Mouse (Mus musculus) urinary bladder, postnatal 4 days (tissue): ENCODE measurements around the gene Flvcr2.

Source experiments
- DNase-seq, 2 experiments: peaks; one replicate each; pipeline ENCODE4 v3.0.0; 2021 to 2022; ENCODE audit warnings: low spot score in 2 of 2

Gene Flvcr2

DNA sequence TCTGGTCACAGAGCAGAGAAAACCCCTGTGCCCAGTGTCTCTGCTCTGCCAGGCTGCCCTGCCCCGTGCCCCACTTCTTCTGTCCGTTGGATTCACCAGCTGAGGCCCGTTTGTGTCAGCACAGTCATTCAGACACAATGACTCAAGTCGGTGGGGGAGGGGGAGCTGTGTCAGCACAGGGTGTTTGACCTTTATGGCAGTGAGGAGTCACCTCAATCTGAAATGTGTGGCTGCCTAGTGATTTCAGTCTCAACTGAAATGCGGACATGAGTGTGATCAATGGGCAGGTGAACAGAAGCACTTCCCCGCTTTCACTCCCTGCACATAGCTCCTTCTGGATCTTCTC, 16.4 kb upstream of the Flvcr2 start:
- no peak for DNase-seq

DNA sequence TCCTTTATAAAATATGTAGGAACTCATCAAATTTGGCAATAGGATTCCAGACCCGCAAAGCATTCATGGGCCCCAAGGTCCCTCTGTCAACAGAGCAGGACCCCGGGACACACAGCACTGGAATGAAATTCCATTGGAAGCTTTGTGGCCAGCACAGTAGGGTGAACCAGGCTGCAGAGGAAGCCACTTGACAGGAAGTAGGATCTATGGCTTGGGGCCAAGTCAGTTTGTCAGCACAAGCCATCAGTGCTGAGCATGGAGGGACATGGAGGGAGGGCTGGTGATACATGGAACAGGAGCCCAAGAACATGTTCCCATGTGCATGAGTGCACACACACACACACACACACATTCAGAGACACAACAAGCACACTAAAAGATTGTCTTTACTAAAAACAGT, 10.1 kb upstream of the Flvcr2 start:
- DNase-seq = no peak

DNA sequence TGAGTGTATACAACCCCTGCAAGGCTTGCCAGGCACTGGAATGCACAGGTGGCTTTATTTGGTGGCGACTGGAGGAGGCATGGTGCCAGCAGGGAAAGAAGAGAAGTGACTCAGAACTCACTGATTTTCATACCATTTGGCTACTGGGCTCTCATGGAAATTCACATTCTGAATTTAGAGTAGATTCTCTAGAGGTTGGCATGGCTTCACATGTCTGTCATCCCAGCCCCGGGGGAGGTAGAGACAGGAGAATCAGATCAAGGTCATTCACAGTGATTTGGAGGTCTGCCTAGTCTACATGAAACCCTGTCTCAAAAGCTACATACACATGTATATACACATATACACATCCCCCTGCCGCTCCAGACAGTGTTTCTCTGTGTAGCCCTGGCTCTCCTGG, 9.4 kb upstream of the Flvcr2 start:
- no peak for DNase-seq

DNA sequence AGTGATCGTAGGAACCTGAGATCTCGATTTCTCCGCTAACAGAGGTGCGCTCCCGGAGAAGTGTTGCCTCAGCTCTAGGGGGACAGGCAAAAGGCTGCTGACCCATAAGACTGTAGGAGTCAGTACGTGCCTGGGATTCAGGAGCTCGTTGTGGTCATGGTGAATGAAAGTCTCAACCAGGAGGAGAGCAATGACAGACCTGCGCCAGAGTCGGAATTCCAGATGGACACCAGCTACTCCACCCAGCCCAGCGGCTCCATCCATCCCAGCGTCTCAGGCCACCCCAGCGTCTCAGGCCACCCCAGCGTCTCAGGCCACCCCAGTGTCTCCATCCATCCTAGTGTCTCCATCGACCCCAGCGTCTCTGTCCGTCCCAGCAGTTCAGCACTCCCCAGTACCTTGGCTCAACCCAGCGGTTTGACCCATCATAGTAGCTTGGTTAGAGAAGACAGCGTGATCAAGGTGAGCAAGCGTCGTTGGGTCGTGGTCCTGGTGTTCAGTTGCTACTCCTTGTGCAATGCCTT, 419 bp downstream of the Flvcr2 start:
- peak in 1 of 2 experiments; percentile 19 for DNase-seq

- DNase-seq = no peak
Observed at GRCm38 (mm10) chr12:85747343-85747742, 1.0 kb downstream of the Flvcr2 start.

DNA sequence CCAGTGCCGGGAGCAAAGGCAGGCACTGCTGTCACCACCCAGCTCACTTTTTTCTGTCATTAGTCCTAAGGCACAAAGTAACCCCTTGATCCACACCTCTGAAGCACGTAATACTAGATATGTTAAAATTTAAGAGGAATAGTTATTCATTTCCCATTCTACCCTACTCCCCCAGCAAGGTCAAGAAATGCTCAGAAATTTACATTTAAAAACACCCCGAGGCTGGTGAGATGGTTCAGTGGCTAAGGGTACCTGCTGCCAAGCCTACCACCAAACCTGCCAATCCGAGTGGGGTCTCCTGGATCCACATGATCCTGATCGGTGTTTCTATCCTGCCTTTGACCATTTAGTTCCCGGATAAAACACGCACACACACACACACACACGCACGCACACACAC, 3.5 kb downstream of the Flvcr2 start:
- DNase-seq = no peak

GRCm38 (mm10) chr12:85752116-85752515, 5.8 kb downstream of the Flvcr2 start:
- no peak for DNase-seq

- no peak for DNase-seq
Observed at GRCm38 (mm10) chr12:85753223-85753622, 6.9 kb downstream of the Flvcr2 start.

- DNase-seq = no peak
Observed at GRCm38 (mm10) chr12:85754611-85755265, 8.4 kb downstream of the Flvcr2 start.

GRCm38 (mm10) chr12:85756455-85756854, 10.1 kb downstream of the Flvcr2 start:
- no peak for DNase-seq

- no peak for DNase-seq
Observed at GRCm38 (mm10) chr12:85757074-85757473, 10.7 kb downstream of the Flvcr2 start.

DNA sequence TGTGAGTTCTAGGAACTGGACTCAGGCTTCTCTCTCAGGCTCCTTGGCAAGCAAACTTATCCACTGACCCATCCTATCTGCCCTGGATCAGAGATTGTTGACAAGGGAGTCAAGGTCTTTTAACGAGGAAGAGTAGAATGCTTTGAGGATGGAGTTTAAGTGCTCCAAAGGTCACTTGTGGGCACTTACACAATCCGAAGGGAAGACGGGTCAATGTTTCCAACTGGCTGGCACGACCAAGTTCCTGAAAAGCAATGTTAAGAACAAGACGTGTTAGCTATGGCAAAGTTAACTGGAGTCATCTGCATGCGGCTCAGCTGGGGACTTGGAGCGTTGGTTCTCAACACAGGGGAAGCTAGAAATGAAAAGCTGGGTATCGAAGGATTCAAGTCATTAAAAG, 12.4 kb downstream of the Flvcr2 start:
- no peak for DNase-seq

DNA sequence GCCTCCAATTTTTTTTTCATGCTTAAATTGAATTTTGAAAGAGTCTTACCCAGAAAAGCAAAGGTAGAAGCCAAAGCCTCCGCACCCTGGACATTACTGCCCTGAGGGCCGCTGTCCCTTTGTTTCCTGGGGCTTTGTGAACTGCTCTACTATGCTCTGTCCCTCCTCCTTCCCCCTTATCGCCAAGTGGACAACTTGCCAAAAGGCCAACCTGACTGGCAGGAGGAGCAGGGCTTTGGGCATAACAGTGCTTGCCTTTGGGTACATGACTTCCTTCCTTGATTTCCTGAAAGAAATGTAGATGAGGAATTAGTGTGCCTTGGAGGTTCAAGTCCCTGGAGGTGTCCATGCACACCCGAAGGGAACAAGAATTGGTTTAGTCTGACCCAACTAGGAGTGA, 15.1 kb downstream of the Flvcr2 start:
- DNase-seq = no peak

GRCm38 (mm10) chr12:85764686-85765085, 18.3 kb downstream of the Flvcr2 start:
- no peak for DNase-seq

- DNase-seq = no peak
Observed at GRCm38 (mm10) chr12:85766287-85766686, 19.9 kb downstream of the Flvcr2 start.

GRCm38 (mm10) chr12:85767750-85768149, 21.4 kb downstream of the Flvcr2 start:
- no peak for DNase-seq

DNA sequence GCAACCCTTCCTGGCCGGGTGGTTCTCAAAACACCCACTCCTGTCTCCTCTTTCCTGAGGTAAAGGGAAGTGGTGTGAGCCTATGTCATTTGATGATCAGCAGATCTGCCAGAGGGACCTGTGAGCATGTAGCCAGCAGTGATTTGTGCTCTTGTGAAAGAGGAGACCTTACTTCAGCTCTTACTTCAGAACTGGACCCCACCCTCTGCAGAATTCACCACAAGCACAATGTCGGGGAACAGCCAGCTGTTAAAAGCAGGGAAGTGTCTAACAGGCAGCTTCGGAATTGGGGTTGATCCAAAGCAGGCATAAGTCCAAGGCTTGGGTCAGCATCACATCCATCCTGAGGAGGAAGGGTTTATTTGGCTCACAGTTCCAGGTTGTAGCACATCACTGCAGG, 25.0 kb downstream of the Flvcr2 start:
- DNase-seq = peak in 1 of 2 experiments; percentile 60

DNA sequence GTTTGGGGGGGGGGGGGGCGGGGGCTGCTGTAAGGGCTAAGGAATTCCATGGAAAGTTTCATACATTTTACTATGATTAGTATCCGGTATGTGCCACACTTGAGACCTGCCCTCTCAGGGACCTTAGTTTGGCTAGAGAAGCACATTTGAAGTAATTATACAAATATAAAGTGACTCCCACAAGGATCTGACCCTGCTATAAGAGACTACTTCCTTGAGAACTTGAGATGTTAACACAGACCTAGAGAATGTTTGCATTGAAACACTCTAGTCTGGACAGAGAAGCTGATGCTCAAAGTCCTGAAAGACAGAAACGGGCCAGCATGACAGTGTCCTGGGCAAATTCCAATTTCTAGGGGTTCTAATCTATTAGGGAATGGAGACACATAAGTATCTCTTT, 32.6 kb downstream of the Flvcr2 start:
- no peak for DNase-seq

DNA sequence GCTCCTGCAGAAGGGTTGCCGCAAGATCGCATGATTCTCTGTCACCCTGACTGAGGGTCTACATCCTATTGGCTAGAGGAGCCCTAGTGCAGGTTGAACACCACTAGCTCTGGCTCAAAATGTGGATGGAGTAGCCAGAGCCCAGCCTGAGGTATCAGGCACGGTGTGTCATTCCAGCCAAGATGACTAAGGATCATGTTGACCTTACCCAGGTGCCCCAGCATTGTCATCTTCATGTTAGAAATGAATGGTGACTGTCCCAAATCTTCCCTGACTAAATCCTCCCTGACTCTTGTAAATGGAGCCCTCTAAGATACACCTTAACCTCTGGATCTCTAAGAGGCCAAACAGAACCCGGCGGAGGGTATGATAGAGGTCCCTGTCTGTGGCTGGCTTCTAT, 33.4 kb downstream of the Flvcr2 start:
- no peak for DNase-seq

DNA sequence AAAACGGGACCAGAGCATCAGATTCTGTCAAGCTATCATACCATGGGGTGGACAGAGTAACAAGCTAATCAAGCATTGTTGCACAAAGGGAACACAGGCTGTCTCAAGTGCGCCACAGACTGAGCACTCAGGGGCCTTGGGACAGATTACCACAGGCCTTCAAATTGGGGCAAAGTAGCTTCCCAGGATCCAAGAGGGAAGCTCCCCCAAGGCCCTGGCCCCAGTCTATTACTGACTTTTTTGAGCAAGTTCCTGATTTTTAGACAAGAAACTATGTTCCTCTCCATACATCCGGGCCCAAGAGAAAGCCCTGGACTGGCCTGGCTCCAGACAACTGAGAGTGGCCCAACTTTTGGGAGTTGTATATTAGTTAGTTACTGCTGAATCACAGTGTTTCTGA, 35.3 kb downstream of the Flvcr2 start:
- no peak for DNase-seq

DNA sequence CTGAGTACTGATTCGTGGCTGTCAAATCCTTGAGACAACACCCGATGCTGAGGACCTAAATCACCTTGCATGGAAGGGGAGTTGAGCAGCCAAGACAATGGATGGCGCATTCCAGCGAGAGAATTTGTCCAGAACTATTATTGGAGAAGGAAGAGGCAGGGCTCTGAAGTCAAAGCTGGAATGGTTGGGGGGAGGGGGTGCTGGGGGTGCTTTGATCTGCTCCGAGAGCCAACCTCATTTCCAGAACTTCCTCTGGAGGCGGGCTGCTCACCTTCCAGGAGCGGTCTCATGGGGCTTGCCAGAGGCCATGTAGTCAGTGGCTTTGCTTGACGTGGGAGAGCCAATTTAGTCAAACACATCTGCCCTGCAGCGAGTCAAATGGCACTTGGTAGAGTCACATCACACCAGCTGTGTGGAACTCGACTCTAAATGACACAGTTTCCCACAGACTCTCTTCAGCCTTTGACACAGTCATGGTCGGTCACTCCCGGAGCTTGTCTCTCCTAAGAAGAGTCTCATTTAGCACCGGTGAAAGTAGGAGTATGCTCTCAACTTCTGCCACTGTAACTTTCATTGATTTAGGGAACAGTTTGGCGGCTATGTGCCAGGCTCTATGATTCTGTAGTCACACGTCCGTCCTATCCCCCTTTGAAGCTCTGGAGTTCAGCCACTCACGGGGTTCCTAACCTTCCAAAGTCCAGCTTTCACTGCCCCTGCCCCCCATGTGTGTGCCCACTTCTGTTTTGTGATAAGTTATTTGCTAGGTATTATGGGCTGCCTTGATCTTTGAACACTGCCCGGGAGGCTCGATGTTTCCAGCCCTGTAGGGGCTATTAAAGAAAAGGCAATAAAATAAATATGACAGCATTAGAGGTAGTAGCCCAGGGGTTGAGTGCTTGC, 38.8 kb downstream of the Flvcr2 start:
- DNase-seq = no peak

GRCm38 (mm10) chr12:85792158-85792557, 45.8 kb downstream of the Flvcr2 start:
- no peak for DNase-seq

DNA sequence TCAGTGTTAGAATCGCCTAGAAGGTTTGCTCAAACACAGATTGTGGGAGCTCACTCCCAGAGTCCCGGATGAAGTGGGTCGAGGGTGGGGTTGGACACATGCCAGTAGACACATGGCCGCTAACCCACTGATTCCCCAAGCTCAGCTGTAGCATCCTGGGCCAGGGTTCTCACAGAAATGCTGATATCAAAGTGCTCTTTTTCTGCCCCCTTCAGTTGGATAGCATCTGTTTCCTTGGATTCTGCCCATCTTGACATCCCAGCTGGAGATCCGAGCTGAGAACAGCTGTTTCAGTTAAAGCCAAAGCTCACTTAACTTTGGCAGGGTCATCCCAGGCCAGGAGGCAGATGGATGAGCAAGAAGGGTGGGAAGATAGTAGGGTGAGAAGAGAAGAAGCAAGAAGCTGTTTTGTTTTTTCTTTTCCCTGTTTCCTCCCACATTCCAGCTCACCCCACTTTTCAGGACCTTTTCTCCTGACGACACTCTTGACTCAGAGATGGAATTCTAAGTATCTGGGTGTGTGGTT, 46.5 kb downstream of the Flvcr2 start:
- peak in 1 of 2 experiments; percentile 31 for DNase-seq
